Mouse (Mus musculus) forelimb bud, embryonic 11.5 days (tissue): ENCODE measurements around the gene BC048562.
A peak's percentile ranks its signal among the peaks of the same experiment; 100 is the strongest.

Source experiments
- DNase-seq: peaks from one replicate; pipeline ENCODE4 v3.0.0-alpha.2; 2012; ENCODE audit warnings: low read depth, low spot score

BC048562 gene

GRCm38 (mm10) chr9:108450292-108451169, 14.2 kb downstream of the BC048562 start:
- peak; percentile 21 for DNase-seq

- no peak for DNase-seq
Measured at GRCm38 (mm10) chr9:108451170-108451493, 14.8 kb downstream of the BC048562 start.

- peak; percentile 9 for DNase-seq
Measured at GRCm38 (mm10) chr9:108451519-108452160, 15.4 kb downstream of the BC048562 start.

GRCm38 (mm10) chr9:108452291-108452906, 16.1 kb downstream of the BC048562 start:
- DNase-seq: peak; percentile 90

DNA sequence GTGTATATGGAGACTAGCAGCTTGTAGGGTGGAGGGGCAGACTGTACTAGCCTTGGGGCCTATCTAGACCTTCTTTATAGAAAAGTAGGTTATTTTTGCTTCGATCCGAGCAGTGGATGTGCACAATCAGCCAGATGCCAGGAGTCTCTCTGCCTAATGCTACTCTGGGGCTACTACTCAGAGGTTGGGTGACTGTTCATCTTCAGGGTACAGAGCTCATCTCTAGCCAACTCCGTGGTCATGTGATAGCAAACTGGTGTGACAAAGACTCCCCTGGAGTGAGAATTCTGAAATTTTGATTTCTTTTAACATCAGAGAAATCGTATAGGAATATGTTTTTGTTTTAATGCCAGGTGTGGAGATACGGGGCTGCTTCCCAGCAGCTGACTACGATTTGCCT, 16.6 kb downstream of the BC048562 start:
- no peak for DNase-seq

GRCm38 (mm10) chr9:108453458-108453857, 17.2 kb downstream of the BC048562 start:
- no peak for DNase-seq

GRCm38 (mm10) chr9:108454429-108454828, 18.1 kb downstream of the BC048562 start:
- DNase-seq: no peak

DNA sequence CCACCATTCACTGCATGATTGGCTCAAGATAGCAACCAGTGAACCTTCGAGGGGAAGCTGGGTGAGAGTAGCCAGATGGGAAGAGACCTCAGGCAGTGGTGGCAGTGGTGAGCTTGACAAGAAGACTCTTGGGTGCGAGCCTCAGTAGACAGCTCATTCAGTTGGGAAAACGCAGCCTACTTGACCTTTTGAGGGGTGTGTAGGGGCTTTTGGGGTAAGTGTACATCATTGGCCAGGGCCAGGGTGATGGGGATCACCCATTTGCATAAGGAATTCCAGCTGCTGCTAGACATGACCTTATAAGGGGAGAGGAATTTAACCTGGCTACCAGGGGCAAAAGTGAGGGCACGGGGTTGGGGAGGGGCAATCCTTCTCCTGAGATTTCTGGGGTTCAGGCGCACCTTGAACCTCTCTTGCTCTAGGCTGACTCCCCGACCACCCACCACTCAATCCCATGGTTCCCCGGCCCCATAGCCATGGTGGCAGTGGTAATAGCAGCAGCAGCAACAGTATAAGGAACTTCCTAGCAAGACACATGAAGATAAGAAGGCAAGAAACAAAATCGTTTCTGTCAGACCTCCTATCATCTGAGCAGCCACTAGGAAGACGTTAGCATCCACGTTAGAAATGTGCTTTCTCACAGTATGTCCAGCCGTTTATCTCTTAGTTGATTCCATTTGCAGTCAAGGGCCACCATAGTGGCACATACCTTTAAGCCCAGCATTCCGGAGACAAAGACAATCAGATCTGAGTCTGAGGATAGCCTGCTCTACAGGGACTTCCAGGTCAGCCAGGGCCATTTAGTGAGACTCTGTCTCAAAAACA, 19.7 kb downstream of the BC048562 start:
- no peak for DNase-seq

DNA sequence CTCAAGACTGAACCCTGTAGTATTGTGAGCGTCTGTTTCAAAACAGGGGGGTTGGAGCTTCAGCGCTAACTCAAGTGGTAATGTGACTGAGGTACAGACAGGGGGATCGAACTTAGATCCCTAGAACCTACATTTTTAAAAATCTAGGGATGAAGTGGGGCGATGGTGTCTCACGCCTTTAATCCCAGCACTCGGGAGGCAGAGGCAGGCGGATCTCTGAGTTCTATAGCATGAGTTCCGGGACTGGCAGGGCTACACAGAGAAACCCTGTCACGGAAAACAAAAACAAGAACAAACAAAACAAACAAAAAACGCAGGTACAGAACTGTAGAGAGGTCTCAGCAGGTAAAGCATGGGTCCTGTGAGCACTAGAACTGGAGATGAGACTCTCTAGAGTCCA, 20.7 kb downstream of the BC048562 start:
- DNase-seq: no peak

GRCm38 (mm10) chr9:108459939-108460318, 23.6 kb downstream of the BC048562 start:
- DNase-seq: no peak

DNA sequence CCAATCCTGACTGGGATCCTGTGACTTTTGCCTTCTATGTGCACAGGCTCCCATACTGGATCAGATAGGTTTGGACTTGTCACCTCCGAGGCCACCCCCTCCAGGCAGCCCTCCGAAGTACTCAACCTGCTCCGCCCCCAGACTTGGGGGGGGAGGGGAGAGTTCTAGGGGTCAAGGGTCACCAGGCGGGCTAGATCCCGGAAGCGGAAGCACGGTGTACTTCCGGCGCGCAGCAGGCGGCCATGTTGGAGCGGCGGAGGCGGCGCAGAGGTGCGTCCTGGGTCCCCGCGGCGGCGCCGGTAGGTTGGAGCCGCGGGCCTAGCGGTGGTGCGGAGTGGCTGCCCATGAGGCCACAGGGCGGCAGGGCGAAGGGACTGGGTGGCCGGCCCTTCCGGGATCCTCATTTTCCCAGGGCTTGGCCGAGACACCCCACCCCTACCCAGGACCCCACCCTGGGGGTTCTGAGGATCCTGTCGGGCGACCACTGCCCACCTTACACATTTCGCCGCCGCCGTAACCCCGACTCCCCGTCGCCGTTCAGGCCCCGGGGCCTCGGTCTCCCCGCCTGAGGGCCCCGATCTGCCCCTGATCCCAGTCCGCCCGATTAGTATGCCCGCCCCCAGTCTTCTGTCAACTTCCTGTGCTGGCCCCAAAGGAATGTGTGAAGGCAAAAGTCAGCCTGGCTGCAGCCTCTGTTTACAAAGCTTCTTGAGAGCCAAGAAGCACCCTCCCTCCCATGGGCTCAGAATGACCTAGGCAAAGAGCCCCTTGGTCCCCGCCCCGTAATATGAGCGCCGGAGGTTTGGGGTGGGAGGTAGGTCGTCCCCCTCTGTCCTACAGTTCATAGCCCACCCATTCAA, 24.3 kb downstream of the BC048562 start, which contains the start of gene Ccdc71:
TSS of gene Ccdc71 (plus strand) at position 209 of the 860 bp plus-strand sequence.
- DNase-seq: peak; percentile 87

DNA sequence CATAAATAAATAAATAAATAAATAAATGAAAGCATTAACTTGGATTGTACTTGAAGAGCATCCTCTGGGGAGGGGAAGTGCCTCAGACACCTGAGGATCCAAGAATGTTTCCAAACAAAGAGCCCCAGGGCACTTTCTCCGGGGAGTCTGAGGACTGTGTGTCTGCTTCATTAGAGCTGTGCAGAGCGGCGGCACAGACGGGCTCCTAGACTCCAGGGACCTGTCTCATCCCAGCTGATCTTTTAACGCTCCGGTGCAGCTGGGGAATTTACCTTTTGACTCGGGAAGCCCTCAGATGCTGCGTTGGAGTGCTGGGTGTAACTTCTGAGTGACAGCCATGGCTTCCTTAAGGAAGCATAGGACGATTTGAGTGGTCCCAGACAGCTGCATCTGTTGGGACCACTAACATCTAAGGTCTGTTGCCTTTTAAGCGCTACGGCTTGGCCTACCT, 24.9 kb downstream of the BC048562 start, which contains the start of gene Klhdc8b:
TSS of gene Klhdc8b (minus strand) at position 401 of the 451 bp plus-strand sequence.
- DNase-seq: no peak

DNA sequence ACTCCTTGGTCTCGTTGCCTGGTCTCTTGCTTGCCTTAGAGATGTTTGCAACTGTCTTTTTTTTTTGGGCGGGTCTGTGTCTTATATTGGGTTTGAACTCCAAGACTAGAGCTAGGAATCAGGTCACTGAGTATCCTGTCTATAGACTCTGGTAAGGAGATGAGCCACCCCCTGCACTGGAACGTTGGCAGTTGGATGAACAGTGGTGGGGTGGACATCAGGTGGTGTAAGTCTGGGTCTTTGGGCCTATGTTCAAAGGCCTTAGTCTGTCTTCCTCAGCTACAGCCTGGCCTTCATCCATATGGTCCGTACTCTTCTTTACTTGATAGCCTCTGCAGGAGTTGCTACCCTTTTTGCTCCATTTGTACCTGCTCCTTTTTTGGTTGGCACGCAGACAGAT, 25.4 kb downstream of the BC048562 start:
- DNase-seq: no peak

- no peak for DNase-seq
Measured at GRCm38 (mm10) chr9:108462192-108462591, 25.9 kb downstream of the BC048562 start.

DNA sequence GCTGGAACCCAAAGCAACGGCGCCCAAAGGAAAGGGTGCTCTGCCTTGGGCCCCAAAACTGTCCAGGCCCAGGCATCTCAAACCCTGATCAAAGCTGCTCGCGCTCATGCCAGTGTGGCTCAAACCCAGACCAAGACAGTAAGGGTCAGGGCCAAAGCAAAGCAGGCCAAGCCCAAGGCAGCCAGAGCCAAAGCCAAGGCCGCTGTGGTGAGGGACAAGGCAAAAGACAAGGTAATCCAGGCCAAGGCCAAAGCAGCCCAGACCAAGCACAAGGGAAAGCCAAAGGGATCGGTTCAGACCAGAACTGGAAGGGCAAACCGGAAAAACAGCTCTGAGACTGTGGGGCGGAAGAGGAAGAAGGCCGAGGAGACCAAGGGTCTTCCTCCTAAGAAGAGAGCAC, 27.4 kb downstream of the BC048562 start:
- DNase-seq: no peak

GRCm38 (mm10) chr9:108466219-108466618, 29.9 kb downstream of the BC048562 start:
- DNase-seq: no peak

GRCm38 (mm10) chr9:108469430-108469829, 33.1 kb downstream of the BC048562 start:
- DNase-seq: no peak

DNA sequence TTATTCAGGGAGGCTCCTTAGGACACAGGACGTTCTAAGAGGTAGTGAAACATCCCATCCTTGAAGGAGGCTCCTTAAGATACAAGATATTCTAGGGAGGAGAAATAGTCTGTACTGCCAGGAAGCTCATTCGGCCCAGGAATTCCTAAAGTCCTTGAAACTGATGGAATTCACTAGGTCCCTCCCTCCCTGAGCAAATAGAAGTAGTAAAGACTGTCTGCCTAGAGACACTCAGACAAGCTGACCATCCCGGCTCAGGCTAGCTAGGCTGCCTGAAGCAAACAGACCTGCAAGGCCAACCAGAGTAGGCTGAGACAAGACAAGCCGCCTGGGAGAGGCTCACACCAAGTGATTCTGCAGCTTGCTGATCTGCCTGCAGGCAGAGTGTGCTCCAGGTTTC, 33.6 kb downstream of the BC048562 start:
- DNase-seq: no peak

GRCm38 (mm10) chr9:108474528-108474927, 38.2 kb downstream of the BC048562 start:
- DNase-seq: no peak

GRCm38 (mm10) chr9:108478638-108479156, 42.4 kb downstream of the BC048562 start:
- peak; percentile 88 for DNase-seq
